Mouse (Mus musculus): Measurements from ENCODE around the gene C130026I21Rik. TPM values are rescaled to one million over a fixed set of nuclear protein-coding genes. Genes with fewer than 3 reads are reported as not detected.

The C130026I21Rik gene
- total RNA-seq (2023), result 28.7 TPM

GRCm38 (mm10) chr1:85270466-85270865, at the start of gene C130026I21Rik:
C130026I21Rik (minus strand) TSS chr1:85270566.

DNA sequence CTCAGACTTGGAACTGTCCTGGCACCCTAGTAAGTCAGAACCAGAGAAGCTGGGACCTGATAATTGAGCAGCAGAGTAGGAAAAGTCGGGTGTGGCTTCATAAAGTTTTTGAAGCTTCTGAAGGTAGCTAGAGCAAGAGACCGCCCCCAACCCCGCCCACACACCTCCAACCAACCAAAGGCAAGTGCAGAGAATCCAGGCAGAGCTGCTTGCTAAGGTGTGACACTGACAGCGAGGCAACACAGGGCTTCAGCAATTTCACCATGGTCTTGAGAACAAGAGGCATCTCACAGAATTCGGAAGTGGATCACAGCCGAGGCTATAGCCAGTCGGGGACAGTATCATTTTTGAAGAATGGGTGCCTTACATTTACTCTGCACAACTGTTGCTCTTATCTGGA, 160.6 kb downstream of the C130026I21Rik start, which contains the start of gene A530032D15Rik:
Gene A530032D15Rik, minus strand, starts transcription at position 101 of the 400 bp plus-strand sequence.

GRCm38 (mm10) chr1:85099864-85100263, 170.5 kb downstream of the C130026I21Rik start, which contains the start of gene Gm10553:
Gm10553 (plus strand) TSS chr1:85100164.

Other genes with a start within 250 kb of the C130026I21Rik start
- gene Gm10553, start 170.4 kb downstream of the C130026I21Rik start, total RNA-seq (2023), result not detected
- 6.4 TPM for gene A530032D15Rik, start 160.7 kb downstream of the C130026I21Rik start, total RNA-seq (2023)

Data from CD8-positive naive resting alpha-beta T cell, adult 57 days (primary cell).